Mouse (Mus musculus) embryonic facial prominence, embryonic 10.5 days (tissue): Measurements from ENCODE around the gene Degs1. TPM values are rescaled to one million over a fixed set of nuclear protein-coding genes. Genes with fewer than 3 reads are reported as not detected.

Experiments used
- DNase-seq: peaks from one replicate; pipeline ENCODE4 v3.0.0-alpha.2; 2017; ENCODE audit warnings: low spot score
- H3K27ac ChIP-seq: fragments of 300-500 bp; sonication (generic); replicated peaks from 2 replicates; pipeline ENCODE4 v1.5.1; 2016; ENCODE audit warnings: mild to moderate bottlenecking
- H3K27me3 ChIP-seq: fragments of 300-500 bp; sonication (generic); replicated peaks from 2 replicates; pipeline ENCODE4 v1.6.1; 2016; ENCODE audit warnings: low read depth, mild to moderate bottlenecking; ENCODE audit not compliant: poor library complexity, severe bottlenecking
- H3K36me3 ChIP-seq: fragments of 300-500 bp; sonication (generic); replicated peaks from 2 replicates; pipeline ENCODE4 v1.6.1; 2016; ENCODE audit warnings: mild to moderate bottlenecking, moderate library complexity
- H3K4me1 ChIP-seq: fragments of 300-500 bp; sonication (generic); 2 replicates; pipeline ENCODE4 v1.6.1; 2016
- H3K4me3 ChIP-seq: fragments of 300-500 bp; sonication (generic); 2 replicates; pipeline ENCODE4 v1.5.1; 2016; ENCODE audit warnings: mild to moderate bottlenecking, moderate library complexity
- H3K9me3 ChIP-seq: fragments of 300-500 bp; sonication (generic); 2 replicates; pipeline ENCODE4 v1.6.1; 2016; ENCODE audit warnings: mild to moderate bottlenecking
- WGBS: fragments of 180-500 bp; shearing (Covaris S2); methylation state at CpG from one replicate; pipeline ENCODE4 v1.1.7; 2016; 5-methylcytosine and 5-hydroxymethylcytosine counted together
- polyA plus RNA-seq: library from polyadenylated mRNA; unstranded; fragments of >200 nt; fragmentation: Nextera tagmentation; extraction: Ambion mirVana; gene quantifications from 2 replicates; pipeline ENCODE4 v1.2.1, GENCODE M21; 2016

The Degs1 gene
- polyA plus RNA-seq, 1 experiment from 2014 or later = 67.3 TPM

GRCm38 (mm10) chr1:182249298-182249697 is 33.3 kb downstream of the Degs1 start:
- Histone ChIP-seq H3K9me3 (no peaks in the 10 kb centered on the region), H3K27ac (no peak overlapping the region), H3K27me3 (no peaks in the 10 kb centered on the region), H3K4me1 (0 out of 2 replicates have a peak, but pooled peaks cover 4% of the 10 kb centered on the region), H3K36me3 (no peaks in the 10 kb centered on the region), H3K4me3 (no peak overlapping the region)
- 88% methylated on average over 8 of the region's 8 CpGs for WGBS
- DNase-seq = no peak

- H3K4me1 ChIP-seq = no peaks in the 10 kb centered on the region
- no peaks in the 10 kb centered on the region for H3K9me3 ChIP-seq
- no peak overlapping the region for H3K4me3 ChIP-seq
- 94% methylated on average over 5 of the region's 5 CpGs for WGBS
- no peaks in the 10 kb centered on the region for H3K36me3 ChIP-seq
- no peak overlapping the region for H3K27ac ChIP-seq
- no peaks in the 10 kb centered on the region for H3K27me3 ChIP-seq
- DNase-seq = no peak
Observed at GRCm38 (mm10) chr1:182245003-182245402, 37.6 kb downstream of the Degs1 start.

- no peak for DNase-seq
- Histone ChIP-seq H3K9me3 (no peaks in the 10 kb centered on the region), H3K4me3 (no peak overlapping the region), H3K27me3 (no peaks in the 10 kb centered on the region), H3K27ac (no peak overlapping the region), H3K4me1 (no peaks in the 10 kb centered on the region), H3K36me3 (no peaks in the 10 kb centered on the region)
- 76% methylated on average over 7 of the region's 7 CpGs for WGBS
Observed at GRCm38 (mm10) chr1:182238056-182238703, 44.4 kb downstream of the Degs1 start.

DNA sequence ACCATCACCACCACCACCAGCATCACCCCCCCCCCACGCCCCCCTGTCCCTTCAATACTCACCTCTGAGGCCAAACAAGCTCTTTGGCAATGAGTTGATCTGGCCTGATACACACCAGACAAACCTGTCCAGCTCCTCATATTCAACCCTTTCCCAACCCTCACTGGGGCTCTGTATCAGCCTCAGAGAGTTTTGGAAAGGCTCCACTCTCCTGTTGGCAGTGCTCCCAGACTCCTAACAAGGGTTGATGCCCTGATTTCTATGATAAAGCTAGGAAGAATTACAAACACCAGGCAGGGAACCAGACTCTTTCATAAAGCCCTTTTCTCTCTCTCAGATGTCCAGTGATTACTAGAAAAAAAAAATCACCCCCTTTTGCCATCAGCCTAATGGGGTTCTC is 45.2 kb downstream of the Degs1 start:
- Histone ChIP-seq H3K27me3 (no peaks in the 10 kb centered on the region), H3K4me1 (no peaks in the 10 kb centered on the region), H3K36me3 (no peaks in the 10 kb centered on the region), H3K4me3 (no peak overlapping the region), H3K27ac (no peak overlapping the region), H3K9me3 (no peaks in the 10 kb centered on the region)
- 83% methylated on average over 1 of the region's 1 CpGs for WGBS
- DNase-seq = no peak

DNA sequence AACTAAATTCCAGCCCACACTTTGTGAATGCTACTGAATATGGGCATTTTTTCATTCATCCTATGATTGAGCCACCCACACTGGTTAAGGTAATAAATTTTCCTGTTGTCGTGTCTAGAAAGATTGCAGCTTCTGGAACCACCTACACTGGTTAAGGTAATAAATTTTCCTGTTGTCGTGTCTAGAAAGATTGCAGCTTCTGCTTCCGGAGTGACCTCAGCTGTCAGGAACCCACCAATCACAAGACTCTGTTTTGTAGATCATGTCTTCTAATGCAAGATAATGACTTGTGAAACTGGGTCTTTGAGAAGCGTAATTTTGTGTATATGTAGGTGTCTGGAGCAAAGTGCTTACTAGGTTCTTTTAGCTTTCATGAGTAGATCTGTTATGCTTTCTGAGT is 47.4 kb downstream of the Degs1 start:
- H3K27me3 ChIP-seq = no peaks in the 10 kb centered on the region
- H3K9me3 ChIP-seq = peaks cover 10% of the 10 kb centered on the region
- 91% methylated on average over 4 of the region's 4 CpGs for WGBS
- H3K36me3 ChIP-seq = no peaks in the 10 kb centered on the region
- DNase-seq = no peak
- H3K4me3 ChIP-seq = no peak overlapping the region
- no peak overlapping the region for H3K27ac ChIP-seq
- no peaks in the 10 kb centered on the region for H3K4me1 ChIP-seq

GRCm38 (mm10) chr1:182229381-182229780 is 53.2 kb downstream of the Degs1 start:
- Histone ChIP-seq H3K4me3 (no peak overlapping the region), H3K4me1 (peaks cover 12% of the 10 kb centered on the region), H3K9me3 (peaks cover 10% of the 10 kb centered on the region), H3K36me3 (no peaks in the 10 kb centered on the region), H3K27ac (no peak overlapping the region), H3K27me3 (no peaks in the 10 kb centered on the region)
- no peak for DNase-seq
- WGBS = 89% methylated on average over 4 of the region's 4 CpGs

- 62% methylated on average over 12 of the region's 12 CpGs for WGBS
- Histone ChIP-seq H3K27ac (no peak overlapping the region), H3K27me3 (no peaks in the 10 kb centered on the region), H3K36me3 (no peaks in the 10 kb centered on the region), H3K4me3 (no peak overlapping the region), H3K4me1 (peaks cover 12% of the 10 kb centered on the region), H3K9me3 (peaks cover 10% of the 10 kb centered on the region)
- no peak for DNase-seq
Observed at GRCm38 (mm10) chr1:182227141-182227963, 55.3 kb downstream of the Degs1 start.

DNA sequence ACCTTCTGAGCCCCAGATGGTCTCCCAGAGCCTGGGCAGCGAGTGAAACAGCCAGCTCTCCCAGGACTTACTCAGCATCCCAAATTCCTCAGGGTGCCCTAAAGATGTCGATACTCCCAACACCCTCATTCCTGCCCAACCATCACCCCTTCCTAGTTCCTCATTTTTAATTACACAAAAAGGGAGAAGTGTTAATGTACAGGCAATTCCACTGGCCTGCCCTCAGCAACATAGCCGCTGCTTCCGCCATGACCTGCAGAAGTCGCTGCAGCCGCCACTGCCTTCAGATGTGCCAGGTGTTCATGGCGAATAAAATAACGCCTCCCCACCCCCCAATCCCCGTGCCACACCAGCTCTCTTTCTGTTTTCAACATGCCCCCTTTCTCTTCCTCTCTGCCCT is 56.3 kb downstream of the Degs1 start:
- whole genome bisulfite sequencing = 91% methylated on average over 9 of the region's 9 CpGs
- Histone ChIP-seq H3K27me3 (no peaks in the 10 kb centered on the region), H3K27ac (no peak overlapping the region), H3K4me1 (peaks cover 12% of the 10 kb centered on the region), H3K36me3 (no peaks in the 10 kb centered on the region), H3K9me3 (peaks cover 9% of the 10 kb centered on the region), H3K4me3 (no peak overlapping the region)
- DNase-seq = no peak

Other genes starting within 250 kb of the Degs1 start
- 159 and 166 TPM in 2 replicates for gene Srp9, start 158.1 kb downstream of the Degs1 start, polyA plus RNA-seq
- gene Vmn1r1, start 118.3 kb downstream of the Degs1 start, polyA plus RNA-seq = not detected in 2 replicates
- gene Fbxo28, start 58.8 kb upstream of the Degs1 start, polyA plus RNA-seq = 21.3 and 21.4 TPM in 2 replicates
- 34.1 and 35.6 TPM in 2 replicates for gene Trp53bp2, start 126.4 kb upstream of the Degs1 start, polyA plus RNA-seq
- 75.1 and 84.8 TPM in 2 replicates for gene Capn2, start 234.8 kb upstream of the Degs1 start, polyA plus RNA-seq